Mouse (Mus musculus): Measurements from ENCODE around the gene Ly86.

Ly86 gene

GRCm38 (mm10) chr13:37457007-37457827, 112.2 kb downstream of the Ly86 start:
- no peak for DNase-seq (ENCODE audit: low read depth, low spot score)

DNA sequence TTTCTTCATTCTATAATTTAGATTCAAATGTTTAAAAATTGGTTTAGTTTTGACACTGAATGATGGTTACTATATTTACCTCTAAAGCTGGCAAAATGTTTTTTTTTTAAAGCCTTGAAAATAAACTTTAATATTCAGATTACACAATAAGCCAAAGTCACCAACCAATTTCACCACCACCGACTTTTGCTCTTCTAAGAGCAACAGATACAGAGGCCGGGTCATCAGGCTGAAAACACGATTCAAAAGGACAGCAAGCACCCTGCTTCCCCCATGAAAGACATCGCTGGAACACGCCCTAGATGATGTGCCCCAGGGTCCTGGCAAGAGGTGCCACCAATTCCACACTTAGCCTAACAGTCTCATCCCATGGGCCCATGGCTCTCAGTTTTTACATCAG, 113.5 kb downstream of the Ly86 start:
- DNase-seq (ENCODE audit: low read depth, low spot score): no peak

DNA sequence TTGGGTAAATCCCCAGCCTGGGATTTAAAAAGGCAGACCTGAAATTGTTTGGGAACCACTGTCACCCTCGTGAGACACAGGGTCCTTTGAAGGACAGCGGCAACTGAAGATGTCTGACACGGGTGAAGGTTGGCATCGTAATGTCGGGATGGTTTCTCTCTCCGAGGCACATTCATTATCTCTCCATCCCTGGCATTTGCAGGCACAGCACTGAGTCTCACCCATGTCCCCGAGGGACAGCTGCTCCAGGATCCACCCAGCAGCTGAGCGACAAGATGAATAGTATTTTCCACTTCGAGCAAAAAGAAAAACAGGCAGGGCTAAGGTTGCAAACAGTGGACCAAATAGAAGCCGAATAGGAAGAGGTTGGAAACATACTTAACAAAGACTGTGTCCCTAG, 114.0 kb downstream of the Ly86 start:
- DNase-seq (ENCODE audit: low read depth, low spot score): no peak

- no peak for DNase-seq (ENCODE audit: low read depth, low spot score)
These were observed 115.2 kb downstream of the Ly86 start for GRCm38 (mm10) chr13:37459957-37460930.

DNA sequence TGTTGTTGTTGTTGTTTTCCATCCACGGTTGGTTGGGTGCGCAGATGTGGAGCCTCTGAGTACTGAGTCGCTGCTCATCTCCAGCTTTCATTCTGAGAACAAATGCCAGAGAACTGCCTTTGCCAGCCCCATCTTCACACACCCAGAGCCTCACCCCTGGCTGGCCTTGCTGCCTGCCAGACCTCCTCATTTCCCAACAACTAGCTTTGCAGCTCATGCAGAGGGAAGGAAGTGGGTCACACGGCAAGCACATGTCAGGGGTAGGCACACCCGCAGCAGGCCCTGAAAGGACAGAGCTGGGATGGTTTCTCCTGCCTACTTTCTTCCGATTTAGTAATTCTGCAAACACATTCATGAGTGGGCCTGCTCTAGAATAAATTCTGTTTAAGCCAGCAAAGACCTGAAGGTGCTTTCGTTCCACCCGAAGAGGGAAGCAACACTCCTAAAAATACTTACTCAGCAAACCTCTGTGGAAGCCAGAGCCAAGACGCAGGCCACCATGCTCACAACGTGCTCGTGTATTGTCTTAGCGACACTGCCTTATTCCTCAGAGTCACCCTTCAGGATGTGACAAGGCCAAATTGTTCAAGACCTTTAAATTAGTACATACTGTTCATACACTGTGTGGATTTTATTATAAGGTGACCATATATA, 117.2 kb downstream of the Ly86 start:
- no peak for DNase-seq (ENCODE audit: low read depth, low spot score)

GRCm38 (mm10) chr13:37465710-37466109, 120.7 kb downstream of the Ly86 start:
- no peak for DNase-seq (ENCODE audit: low read depth, low spot score)

- no peak for DNase-seq (ENCODE audit: low read depth, low spot score)
These were observed 122.8 kb downstream of the Ly86 start for GRCm38 (mm10) chr13:37467795-37468194.
